ENCODE assay signal across 8 mouse cellular contexts in genomic region chr17:83219351-83220287, GRCm38 (mm10). TPM values are rescaled to one million over a fixed set of nuclear protein-coding genes. Genes with fewer than 3 reads are reported as not detected.
A peak's percentile ranks its signal among the peaks of the same experiment; 100 is the strongest.
DNase-seq lines count a peak whose midpoint lies in the region; ATAC-seq and TF ChIP-seq lines count a peak whose summit lies in the region.

No protein-coding gene starts in this region.

- no peak overlapping the region for H3K4me2 ChIP-seq in midbrain, postnatal 0 days (ENCODE audit: low read depth, low read length, poor library complexity, severe bottlenecking)
- peak overlapping the region; percentile 81 for H3K4me2 ChIP-seq in heart, embryonic 16.5 days (ENCODE audit: low read depth, low read length)
- H3K4me2 ChIP-seq in limb, embryonic 12.5 days, result peak overlapping the region; percentile 83
- peak overlapping the region; percentile 57 for H3K4me2 ChIP-seq in stomach, embryonic 14.5 days (replicated peaks; ENCODE audit: low read depth, low read length)

- peaks cover 95% of the 10 kb centered on the region for H3K27me3 ChIP-seq in midbrain, embryonic 10.5 days (ENCODE audit: low read depth, poor library complexity, severe bottlenecking)
- peaks cover 56% of the 10 kb centered on the region for H3K27me3 ChIP-seq in midbrain, postnatal 0 days (ENCODE audit: insufficient read depth, low read length)
- no peaks in the 10 kb centered on the region for H3K27me3 ChIP-seq in heart, embryonic 16.5 days (ENCODE audit: control insufficient read depth, insufficient read depth, low read length)
- H3K27me3 ChIP-seq in limb, embryonic 12.5 days, result peaks cover 97% of the 10 kb centered on the region
- no peaks in the 10 kb centered on the region for H3K27me3 ChIP-seq in stomach, embryonic 14.5 days (ENCODE audit: control insufficient read depth, insufficient read depth, low read length)

- peaks cover 31% of the 10 kb centered on the region for H3K36me3 ChIP-seq in midbrain, embryonic 10.5 days
- H3K36me3 ChIP-seq in midbrain, postnatal 0 days (ENCODE audit: insufficient read depth, low read length), result peaks cover 17% of the 10 kb centered on the region; the same call in 1 of the 2 replicates
- peaks cover 26% of the 10 kb centered on the region for H3K36me3 ChIP-seq in heart, embryonic 16.5 days (ENCODE audit: control insufficient read depth, insufficient read depth)
- H3K36me3 ChIP-seq in limb, embryonic 12.5 days, result peaks cover 10% of the 10 kb centered on the region
- peaks cover 30% of the 10 kb centered on the region for H3K36me3 ChIP-seq in stomach, embryonic 14.5 days (ENCODE audit: control insufficient read depth, insufficient read depth, low read length)

- no peak for ATAC-seq in midbrain, postnatal 0 days (ENCODE audit: low FRiP score)
- ATAC-seq in heart, embryonic 16.5 days (replicated peaks; ENCODE audit: extremely low read depth, insufficient read depth, low FRiP score), result no peak
- no peak for ATAC-seq in limb, embryonic 12.5 days (ENCODE audit: insufficient number of reproducible peaks, insufficient read depth, low FRiP score, low TSS enrichment, low read depth)
- ATAC-seq in stomach, embryonic 14.5 days (ENCODE audit: insufficient number of reproducible peaks, insufficient read depth, low FRiP score, low read depth), result no peak
- ATAC-seq in megakaryocyte progenitor cell, adult 5-6 weeks (replicated peaks; ENCODE audit: poor library complexity), result no peak

- H3K27ac ChIP-seq in midbrain, embryonic 10.5 days (replicated peaks), result no peak overlapping the region
- H3K27ac ChIP-seq in midbrain, postnatal 0 days (ENCODE audit: low read depth, low read length), result no peak overlapping the region
- H3K27ac ChIP-seq in heart, embryonic 16.5 days (ENCODE audit: low read length), result peak overlapping the region; percentile 98
- 0 out of 2 replicates have a peak overlapping the region, but pooled peaks have one; percentile 2 for H3K27ac ChIP-seq in limb, embryonic 12.5 days
- peak overlapping the region; percentile 66 for H3K27ac ChIP-seq in stomach, embryonic 14.5 days (ENCODE audit: low read length)

- no peak overlapping the region for H3K9ac ChIP-seq in midbrain, postnatal 0 days (replicated peaks; ENCODE audit: low read length, poor library complexity, severe bottlenecking)
- peak overlapping the region; percentile 97 for H3K9ac ChIP-seq in heart, embryonic 16.5 days (ENCODE audit: low read length)
- H3K9ac ChIP-seq in limb, embryonic 12.5 days (replicated peaks), result no peak overlapping the region; the same call in 1 of the 2 replicates
- H3K9ac ChIP-seq in stomach, embryonic 14.5 days (replicated peaks; ENCODE audit: low read depth, low read length), result peak overlapping the region; percentile 95; the same call in 1 of the 2 replicates

- no peaks in the 10 kb centered on the region for H3K9me3 ChIP-seq in midbrain, embryonic 10.5 days (replicated peaks)
- no peaks in the 10 kb centered on the region for H3K9me3 ChIP-seq in midbrain, postnatal 0 days (ENCODE audit: low read length)
- no peaks in the 10 kb centered on the region for H3K9me3 ChIP-seq in heart, embryonic 16.5 days (replicated peaks; ENCODE audit: control insufficient read depth, low read length)
- no peaks in the 10 kb centered on the region for H3K9me3 ChIP-seq in limb, embryonic 12.5 days
- H3K9me3 ChIP-seq in stomach, embryonic 14.5 days (ENCODE audit: control insufficient read depth, low read depth, low read length), result no peaks in the 10 kb centered on the region

- peaks cover 70% of the 10 kb centered on the region for H3K4me1 ChIP-seq in midbrain, embryonic 10.5 days
- H3K4me1 ChIP-seq in midbrain, postnatal 0 days (ENCODE audit: insufficient read depth, low read length), result peaks cover 12% of the 10 kb centered on the region; the same call in 1 of the 2 replicates
- H3K4me1 ChIP-seq in heart, embryonic 16.5 days (ENCODE audit: control insufficient read depth, insufficient read depth, low read length), result peaks cover 49% of the 10 kb centered on the region
- H3K4me1 ChIP-seq in limb, embryonic 12.5 days (replicated peaks), result peaks cover 75% of the 10 kb centered on the region
- peaks cover 39% of the 10 kb centered on the region for H3K4me1 ChIP-seq in stomach, embryonic 14.5 days (ENCODE audit: control insufficient read depth, insufficient read depth, low read length)

- 0 out of 2 replicates have a peak overlapping the region, but pooled peaks have one; percentile 4 for H3K4me3 ChIP-seq in midbrain, embryonic 10.5 days
- H3K4me3 ChIP-seq in midbrain, postnatal 0 days (ENCODE audit: low read depth, low read length), result no peak overlapping the region
- peak overlapping the region; percentile 89 for H3K4me3 ChIP-seq in heart, embryonic 16.5 days (ENCODE audit: low read length)
- H3K4me3 ChIP-seq in limb, embryonic 12.5 days (replicated peaks), result peak overlapping the region; percentile 68; the same call in 1 of the 2 replicates
- peak overlapping the region; percentile 18 for H3K4me3 ChIP-seq in stomach, embryonic 14.5 days (ENCODE audit: low read depth, low read length)

- WGBS in midbrain, embryonic 10.5 days, result 61% methylated on average over 14 of the region's 14 CpGs
- 65% methylated on average over 14 of the region's 14 CpGs for WGBS in midbrain, postnatal 0 days
- WGBS in heart, embryonic 16.5 days, result 31% methylated on average over 14 of the region's 14 CpGs
- 41% methylated on average over 14 of the region's 14 CpGs for WGBS in limb, embryonic 12.5 days
- WGBS in stomach, embryonic 14.5 days, result 35% methylated on average over 14 of the region's 14 CpGs

- no peak for DNase-seq in midbrain, embryonic 10.5 days (ENCODE audit: low spot score)
- DNase-seq in midbrain, postnatal 0 days (ENCODE audit: low spot score), result no peak
- no peak for DNase-seq in frontal cortex, postnatal 36 days (ENCODE audit: low spot score in 2 of 2)
- no peak for DNase-seq in thymus, postnatal 0 days (ENCODE audit: low spot score)

- TF ChIP-seq CTCF in midbrain, postnatal 0 days (IDR thresholded peaks at IDR 0.05), result no peak

RNA-seq across cellular contexts. Expression of gene Pkdcc, which starts 4.5 kb away (rescaled TPM):
- polyA plus RNA-seq in midbrain, embryonic 10.5 days (2016; fragmentation: Nextera tagmentation; extraction: Ambion mirVana), result 4.9 and 6.0 TPM in 2 replicates
- 27.8 and 33.7 TPM in 2 replicates for total RNA-seq in midbrain, postnatal 0 days (2014; rRNA removed)
- 2.1 and 2.2 TPM in 2 replicates for polyA plus RNA-seq in midbrain, postnatal 0 days (2015; fragmentation: Nextera tagmentation; extraction: Ambion mirVana)
- 10.9 and 11.9 TPM in 2 replicates for polyA plus RNA-seq in heart, embryonic 16.5 days (2015; fragmentation: Nextera tagmentation; extraction: Ambion mirVana)
- 11.0 and 11.4 TPM in 2 replicates for polyA plus RNA-seq in limb, embryonic 12.5 days (2016; fragmentation: Nextera tagmentation; extraction: Ambion mirVana)
- 28.4 and 28.9 TPM in 2 replicates for polyA plus RNA-seq in stomach, embryonic 14.5 days (2014; fragmentation: Nextera tagmentation; extraction: Ambion mirVana)
- 0.24 and 0.52 TPM in 2 replicates for total RNA-seq in megakaryocyte progenitor cell, adult 5-6 weeks (2015)
- total RNA-seq in megakaryocyte progenitor cell, adult 5-6 weeks (2017), result 1.0 and 1.1 TPM in 2 replicates
- polyA plus RNA-seq in thymus, postnatal 0 days (2015; fragmentation: Nextera tagmentation; extraction: Ambion mirVana), result 12.5 and 13.1 TPM in 2 replicates

Comparison
In these comparisons a context has a peak if more than half of its experiments do, and no peak if none do; other contexts are left out.
1. H3K27ac ChIP-seq: peak in heart, embryonic 16.5 days (single experiment), limb, embryonic 12.5 days (single experiment) and stomach, embryonic 14.5 days (single experiment); none in midbrain, embryonic 10.5 days (single experiment) and midbrain, postnatal 0 days (single experiment).
2. H3K9ac ChIP-seq: peak in heart, embryonic 16.5 days (single experiment) and stomach, embryonic 14.5 days (single experiment); none in midbrain, postnatal 0 days (single experiment) and limb, embryonic 12.5 days (single experiment).